Mouse (Mus musculus) right cerebral cortex, postnatal 25 days (tissue): Measurements from ENCODE around the gene Syne3.

Experiments used
- DNase-seq: peaks from one replicate; pipeline ENCODE4 v3.0.0; 2022

Gene Syne3

GRCm38 (mm10) chr12:104880367-104880766 lies 129.2 kb downstream of the Syne3 start:
- DNase-seq, result no peak
